Mouse (Mus musculus) CH12.LX (cell line): ENCODE data around the gene Kcnip3.

Experiments used
- CHD1 ChIP-seq: IDR thresholded peaks from 2 replicates; pipeline ENCODE4 v1.6.1; 2012; ENCODE audit warnings: low read depth, low read length, improper control_type of control experiment, inconsistent platforms
- CHD2 ChIP-seq: IDR thresholded peaks from 2 replicates; pipeline ENCODE4 v1.6.1; 2011; ENCODE audit warnings: low read length, improper control_type of control experiment
- CTCF ChIP-seq, 2 experiments: IDR thresholded peaks in 1 of 2; conservative IDR thresholded peaks in 1 of 2; 2 replicates each; pipeline ENCODE4 v1.5.1; 2011 to 2012; ENCODE audit warnings: low read depth in 2 of 2, low read length in 2 of 2, improper control_type of control experiment in 1 of 2, inconsistent platforms in 1 of 2, mild to moderate bottlenecking in 1 of 2, moderate library complexity in 1 of 2
- EP300 ChIP-seq: IDR thresholded peaks from 2 replicates; pipeline ENCODE4 v1.6.1; 2011; ENCODE audit warnings: low read length, improper control_type of control experiment
- POLR2A ChIP-seq: IDR thresholded peaks from 2 replicates; pipeline ENCODE4 v1.6.1; 2011; ENCODE audit warnings: low read depth, mild to moderate bottlenecking, improper control_type of control experiment, low read length
- SIN3A ChIP-seq: IDR thresholded peaks from 2 replicates; pipeline ENCODE4 v1.6.1; 2012; ENCODE audit warnings: low read length, improper control_type of control experiment, inconsistent platforms
- TBP ChIP-seq: conservative IDR thresholded peaks from 2 replicates; pipeline ENCODE4 v1.6.1; 2011; ENCODE audit warnings: low read depth, low read length, improper control_type of control experiment
- TCF12 ChIP-seq: IDR thresholded peaks from 2 replicates; pipeline ENCODE4 v1.6.1; 2014; ENCODE audit warnings: low read depth, mild to moderate bottlenecking, inconsistent platforms, low read length, improper control_type of control experiment
- ZC3H11A ChIP-seq: IDR thresholded peaks from 2 replicates; pipeline ENCODE4 v1.6.1; 2012; ENCODE audit warnings: low read depth, mild to moderate bottlenecking, inconsistent platforms, low read length, improper control_type of control experiment

GRCm38 (mm10) chr2:127461351-127461750, 60.5 kb downstream of the Kcnip3 start:
- TF ChIP-seq CHD2: no peak
- no peak for TF ChIP-seq CTCF (conservative IDR thresholded peaks at IDR 0.05 in 1 of 2, IDR thresholded peaks at IDR 0.05 in 1 of 2; ENCODE audit: low read depth in 2 of 2, low read length in 2 of 2)
- TF ChIP-seq CHD1: no peak
- TF ChIP-seq TCF12: no peak
- no peak for TF ChIP-seq EP300
- TF ChIP-seq TBP: no peak
- no peak for TF ChIP-seq SIN3A
- no peak for TF ChIP-seq POLR2A
- no peak for TF ChIP-seq ZC3H11A
